Mouse (Mus musculus) hindbrain, embryonic 11.5 days (tissue): ENCODE measurements around the gene Spp1. TPM values are rescaled to one million over a fixed set of nuclear protein-coding genes. Genes with fewer than 3 reads are reported as not detected.

Source experiments
- ATAC-seq: fragments of 200-750 bp; cut with Nextera tagmentation; 2 replicates; pipeline ENCODE4 v1.8.0; 2017; ENCODE audit warnings: mild to moderate bottlenecking, moderate TSS enrichment, moderate library complexity; ENCODE audit not compliant: low FRiP score
- DNase-seq: peaks from one replicate; pipeline ENCODE4 v3.0.0-alpha.2; 2015; ENCODE audit warnings: low spot score
- H3K27ac ChIP-seq: fragments of 300-500 bp; sonication (generic); 2 replicates; pipeline ENCODE4 v1.5.1; 2014; ENCODE audit warnings: mild to moderate bottlenecking, low read depth, low read length
- H3K27me3 ChIP-seq: fragments of 300-500 bp; sonication (generic); 2 replicates; pipeline ENCODE4 v1.6.1; 2014; ENCODE audit warnings: mild to moderate bottlenecking, low read length, moderate library complexity, mixed read lengths; ENCODE audit not compliant: control insufficient read depth, insufficient read depth
- H3K36me3 ChIP-seq: fragments of 300-500 bp; sonication (generic); 2 replicates; pipeline ENCODE4 v1.6.1; 2014; ENCODE audit warnings: mild to moderate bottlenecking, low read length, moderate library complexity, mixed read lengths; ENCODE audit not compliant: control insufficient read depth, insufficient read depth
- H3K4me1 ChIP-seq: fragments of 300-500 bp; sonication (generic); replicated peaks from 2 replicates; pipeline ENCODE4 v1.6.1; 2014; ENCODE audit warnings: low read length, mixed read lengths; ENCODE audit not compliant: control insufficient read depth, insufficient read depth
- H3K4me2 ChIP-seq: fragments of 300-500 bp; sonication (generic); replicated peaks from 2 replicates; pipeline ENCODE4 v1.6.1; 2014; ENCODE audit warnings: mild to moderate bottlenecking, low read depth, low read length
- H3K4me3 ChIP-seq: fragments of 300-500 bp; sonication (generic); 2 replicates; pipeline ENCODE4 v1.5.1; 2014; ENCODE audit warnings: low read depth, low read length
- H3K9ac ChIP-seq: fragments of 300-500 bp; sonication (generic); 2 replicates; pipeline ENCODE4 v1.6.1; 2014; ENCODE audit warnings: low read depth, low read length
- H3K9me3 ChIP-seq: fragments of 300-500 bp; sonication (generic); 2 replicates; pipeline ENCODE4 v1.6.1; 2016; ENCODE audit warnings: low read length; ENCODE audit not compliant: control insufficient read depth
- WGBS: fragments of 180-500 bp; shearing (Covaris S2); extraction: QIAGEN DNeasy Blood & Tissue Kit; methylation state at CpG from one replicate; pipeline ENCODE4 v1.1.7; 2014; 5-methylcytosine and 5-hydroxymethylcytosine counted together
- polyA plus RNA-seq: library from polyadenylated mRNA; unstranded; fragments of >200 nt; fragmentation: Nextera tagmentation; extraction: Ambion mirVana; gene quantifications from 2 replicates; pipeline ENCODE4 v1.2.1, GENCODE M21; 2014

The Spp1 gene
- 19.4 and 19.5 TPM in 2 replicates for polyA plus RNA-seq

DNA sequence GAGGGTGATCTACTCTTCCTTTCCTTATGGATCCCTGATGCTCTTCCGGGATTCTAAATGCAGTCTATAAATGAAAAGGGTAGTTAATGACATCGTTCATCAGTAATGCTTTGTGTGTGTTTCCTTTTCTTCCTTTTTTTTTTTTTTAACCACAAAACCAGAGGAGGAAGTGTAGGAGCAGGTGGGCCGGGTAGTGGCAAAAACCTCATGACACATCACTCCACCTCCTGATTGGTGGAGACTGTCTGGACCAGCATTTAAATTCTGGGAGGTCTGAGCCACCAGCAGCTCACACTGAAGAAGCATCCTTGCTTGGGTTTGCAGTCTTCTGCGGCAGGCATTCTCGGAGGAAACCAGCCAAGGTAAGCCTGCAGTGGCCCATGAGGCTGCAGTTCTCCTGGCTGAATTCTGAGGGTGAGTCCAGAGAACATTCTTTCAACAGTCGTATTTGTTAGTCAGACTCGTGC lies at the start of gene Spp1:
TSS of gene Spp1 (plus strand) at position 284 of the 467 bp plus-strand sequence.
- WGBS, result 75% methylated on average over 7 of the region's 7 CpGs
- H3K27ac ChIP-seq, result no peak within 1 kb of the TSS
- DNase-seq (no peak), ATAC-seq (no peak)
- H3K4me2 ChIP-seq, result no peak within 1 kb of the TSS
- H3K4me1 ChIP-seq, result no peaks in the 10 kb centered on the region
- H3K36me3 ChIP-seq, result no peaks in the 10 kb centered on the region
- H3K4me3 ChIP-seq, result no peak within 1 kb of the TSS
- no peaks in the 10 kb centered on the region for H3K27me3 ChIP-seq
- H3K9me3 ChIP-seq, result no peaks in the 10 kb centered on the region
- H3K9ac ChIP-seq, result no peak within 1 kb of the TSS

DNA sequence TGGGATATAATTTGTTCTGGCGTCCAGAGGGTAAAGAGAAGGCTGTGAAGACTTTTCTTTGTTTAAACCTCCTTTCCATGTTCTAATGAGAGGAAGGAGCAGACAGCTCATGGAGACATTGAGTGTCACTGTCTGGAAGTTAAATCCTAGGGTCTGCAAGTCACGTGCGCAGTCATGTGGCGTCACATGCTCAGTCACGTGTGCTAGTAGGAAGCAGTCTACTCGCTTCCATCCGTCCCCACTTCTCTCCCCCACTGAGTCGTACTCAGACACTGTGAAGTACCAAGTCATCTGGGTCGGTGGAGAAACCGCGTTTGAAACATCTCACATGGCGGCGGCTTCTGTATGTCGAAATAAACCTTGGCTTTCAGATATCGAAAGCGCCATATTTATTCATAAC lies 49.4 kb upstream of the Spp1 start:
- H3K27ac ChIP-seq, result no peak overlapping the region
- no peak overlapping the region for H3K9ac ChIP-seq
- no peak overlapping the region for H3K4me3 ChIP-seq
- DNase-seq (no peak), ATAC-seq (no peak)
- no peaks in the 10 kb centered on the region for H3K9me3 ChIP-seq
- WGBS, result 93% methylated on average over 16 of the region's 16 CpGs
- H3K4me2 ChIP-seq, result no peak overlapping the region
- H3K4me1 ChIP-seq, result no peaks in the 10 kb centered on the region
- no peaks in the 10 kb centered on the region for H3K27me3 ChIP-seq
- H3K36me3 ChIP-seq, result no peaks in the 10 kb centered on the region

DNA sequence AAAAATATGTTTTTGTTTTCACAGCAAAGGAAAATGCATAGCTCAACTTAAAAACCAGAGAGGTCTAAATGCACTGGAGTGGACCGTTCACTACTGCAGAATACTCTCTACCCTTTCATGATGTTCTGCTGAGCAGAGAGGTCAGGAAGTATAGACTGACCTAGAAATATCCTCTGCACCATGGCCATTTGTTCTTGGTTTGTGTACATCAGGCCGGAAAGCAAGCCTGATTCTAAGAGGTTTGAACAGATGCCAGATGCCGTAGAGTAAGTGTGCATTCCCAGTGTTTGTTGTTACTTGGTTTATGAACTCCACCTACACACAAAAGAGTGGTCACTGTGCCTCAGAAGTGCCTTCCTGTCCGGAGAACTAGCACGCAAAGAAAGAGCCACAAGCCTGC lies 48.0 kb upstream of the Spp1 start:
- H3K9ac ChIP-seq, result no peak overlapping the region
- no peak overlapping the region for H3K27ac ChIP-seq
- H3K36me3 ChIP-seq, result no peaks in the 10 kb centered on the region
- H3K4me2 ChIP-seq, result no peak overlapping the region
- H3K27me3 ChIP-seq, result no peaks in the 10 kb centered on the region
- WGBS, result 82% methylated on average over 5 of the region's 5 CpGs
- H3K4me3 ChIP-seq, result no peak overlapping the region
- ATAC-seq, result no peak
- no peak for DNase-seq
- no peaks in the 10 kb centered on the region for H3K9me3 ChIP-seq
- H3K4me1 ChIP-seq, result no peaks in the 10 kb centered on the region

DNA sequence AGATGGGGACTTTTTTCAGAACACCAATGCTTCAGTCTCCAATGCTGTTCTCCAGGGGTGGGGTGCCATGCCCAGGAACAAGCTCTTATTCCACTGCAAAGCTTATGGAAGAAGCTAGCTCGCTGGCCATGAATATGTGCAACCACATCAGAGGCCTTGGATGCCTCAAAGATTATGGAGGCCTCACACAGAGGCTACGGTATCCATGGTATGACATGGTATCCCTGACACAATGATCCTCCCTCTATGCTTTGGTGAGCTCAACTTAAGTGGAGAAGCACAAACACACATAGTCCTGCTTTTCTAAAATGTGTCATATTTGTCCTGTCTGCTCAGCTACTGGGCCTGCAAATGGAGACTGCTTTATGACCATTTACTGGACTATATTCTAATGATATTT lies 44.0 kb upstream of the Spp1 start:
- no peaks in the 10 kb centered on the region for H3K36me3 ChIP-seq
- no peaks in the 10 kb centered on the region for H3K9me3 ChIP-seq
- no peak overlapping the region for H3K27ac ChIP-seq
- H3K4me1 ChIP-seq, result no peaks in the 10 kb centered on the region
- 84% methylated on average over 2 of the region's 2 CpGs for WGBS
- ATAC-seq (no peak), DNase-seq (no peak)
- H3K4me3 ChIP-seq, result no peak overlapping the region
- no peak overlapping the region for H3K9ac ChIP-seq
- no peaks in the 10 kb centered on the region for H3K27me3 ChIP-seq
- no peak overlapping the region for H3K4me2 ChIP-seq

DNA sequence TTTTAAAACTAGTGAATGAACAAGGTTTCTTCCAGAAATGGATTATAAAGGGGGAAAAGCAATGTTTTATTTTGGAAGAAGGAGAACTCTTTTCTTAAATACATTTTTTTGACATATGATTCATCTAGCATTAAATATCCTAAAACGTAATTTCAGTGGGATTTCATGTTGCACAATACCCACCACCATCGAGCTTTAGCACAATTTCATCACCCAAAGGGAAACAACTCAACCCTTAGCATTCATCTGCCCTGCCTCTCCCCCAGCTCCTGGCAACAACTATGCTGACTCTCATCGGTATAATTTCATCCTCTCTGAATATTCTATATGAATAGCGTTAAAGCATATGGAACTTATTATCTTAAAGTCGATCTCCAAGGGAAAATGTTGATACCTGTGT lies 42.1 kb upstream of the Spp1 start:
- ATAC-seq (no peak), DNase-seq (no peak)
- Histone ChIP-seq H3K36me3 (no peaks in the 10 kb centered on the region), H3K4me1 (no peaks in the 10 kb centered on the region), H3K27me3 (no peaks in the 10 kb centered on the region), H3K27ac (no peak overlapping the region), H3K4me3 (no peak overlapping the region), H3K9me3 (no peaks in the 10 kb centered on the region), H3K9ac (no peak overlapping the region), H3K4me2 (no peak overlapping the region)
- 76% methylated on average over 5 of the region's 5 CpGs for WGBS

DNA sequence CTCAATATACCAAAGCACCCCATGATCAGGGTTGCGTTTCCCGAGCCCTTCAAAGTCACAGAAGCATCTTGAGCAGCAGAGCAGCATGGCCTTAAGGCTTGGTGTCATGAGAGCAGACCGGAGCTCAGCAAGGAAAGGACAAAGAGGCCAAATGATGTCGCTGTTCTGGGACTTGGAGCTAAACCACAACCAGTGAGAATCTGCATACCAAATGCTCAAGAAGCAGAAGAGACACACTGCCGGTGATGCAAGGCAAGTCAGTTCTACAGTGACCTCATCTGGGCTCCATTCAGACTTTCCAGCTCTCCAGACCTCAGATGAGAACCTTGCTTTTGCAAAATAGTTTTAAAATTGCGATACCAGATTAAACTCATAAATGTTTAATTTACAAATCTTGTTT lies 38.6 kb upstream of the Spp1 start:
- no peak overlapping the region for H3K4me3 ChIP-seq
- no peak overlapping the region for H3K4me2 ChIP-seq
- ATAC-seq, result no peak
- no peaks in the 10 kb centered on the region for H3K9me3 ChIP-seq
- DNase-seq, result no peak
- no peak overlapping the region for H3K9ac ChIP-seq
- H3K4me1 ChIP-seq, result no peaks in the 10 kb centered on the region
- no peaks in the 10 kb centered on the region for H3K36me3 ChIP-seq
- no peaks in the 10 kb centered on the region for H3K27me3 ChIP-seq
- 74% methylated on average over 6 of the region's 6 CpGs for WGBS
- no peak overlapping the region for H3K27ac ChIP-seq

DNA sequence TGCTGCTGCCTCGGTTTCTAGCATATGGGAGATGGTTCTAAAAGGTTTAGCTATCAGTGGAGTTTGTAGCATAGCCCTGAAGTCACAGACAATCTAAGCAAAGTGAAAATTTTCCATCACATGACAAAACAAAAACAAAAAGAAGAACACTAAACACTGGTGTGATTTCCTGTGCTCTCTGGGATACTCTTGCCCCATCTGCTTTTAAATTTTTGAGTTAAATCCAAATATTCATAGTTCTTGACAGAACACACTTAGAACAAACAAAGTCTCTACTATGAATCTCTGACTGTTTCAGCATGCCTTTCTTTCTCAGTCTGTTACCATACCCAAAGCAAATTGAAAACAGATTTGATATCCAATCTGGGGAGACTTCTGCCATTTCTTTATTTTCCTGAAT lies 36.9 kb upstream of the Spp1 start:
- no peaks in the 10 kb centered on the region for H3K36me3 ChIP-seq
- no peak overlapping the region for H3K9ac ChIP-seq
- 60% methylated on average over 1 of the region's 1 CpGs for WGBS
- DNase-seq (no peak), ATAC-seq (no peak)
- H3K27ac ChIP-seq, result no peak overlapping the region
- H3K4me3 ChIP-seq, result no peak overlapping the region
- H3K27me3 ChIP-seq, result no peaks in the 10 kb centered on the region
- H3K9me3 ChIP-seq, result no peaks in the 10 kb centered on the region
- H3K4me2 ChIP-seq, result no peak overlapping the region
- H3K4me1 ChIP-seq, result no peaks in the 10 kb centered on the region

DNA sequence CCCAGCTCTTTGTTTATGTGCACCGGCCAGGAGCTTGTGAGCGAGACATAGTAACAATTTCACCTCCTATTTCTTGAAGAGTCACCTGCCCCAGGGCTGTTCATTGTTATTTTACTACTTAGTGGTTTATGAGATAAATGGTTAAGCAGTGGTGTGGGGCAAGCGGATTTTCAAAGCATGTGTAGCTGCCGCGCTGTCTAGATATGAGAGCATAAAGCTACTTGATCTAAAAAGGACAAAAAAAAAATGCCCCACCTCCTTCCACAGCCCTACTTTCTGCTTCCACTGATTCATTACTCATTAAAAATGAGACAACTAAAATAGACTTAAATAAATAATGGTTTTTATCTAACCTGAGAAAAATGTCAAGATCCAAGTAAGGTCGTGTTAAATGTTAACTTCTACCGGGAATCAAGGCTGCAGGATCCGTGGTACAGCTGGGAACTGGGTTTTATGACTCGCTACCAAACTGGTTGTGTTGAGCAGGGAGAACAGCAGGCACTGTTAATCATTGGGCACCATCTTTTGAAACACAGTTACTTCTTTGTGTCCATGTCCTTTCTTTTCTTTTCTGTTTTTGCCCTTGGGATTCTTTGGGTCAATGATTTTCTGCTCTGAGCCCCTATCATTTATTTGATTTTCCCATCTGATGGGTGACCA lies 35.5 kb upstream of the Spp1 start:
- H3K9me3 ChIP-seq, result no peaks in the 10 kb centered on the region
- no peaks in the 10 kb centered on the region for H3K36me3 ChIP-seq
- ATAC-seq (0 out of 2 replicates have a peak, but pooled peaks have one; percentile 49), DNase-seq (peak; percentile 17)
- no peak overlapping the region for H3K9ac ChIP-seq
- H3K4me2 ChIP-seq, result no peak overlapping the region
- 0 out of 2 replicates have a peak overlapping the region, but pooled peaks have one; percentile 4 for H3K27ac ChIP-seq
- H3K4me3 ChIP-seq, result no peak overlapping the region
- H3K27me3 ChIP-seq, result no peaks in the 10 kb centered on the region
- WGBS, result 47% methylated on average over 9 of the region's 9 CpGs
- H3K4me1 ChIP-seq, result no peaks in the 10 kb centered on the region

DNA sequence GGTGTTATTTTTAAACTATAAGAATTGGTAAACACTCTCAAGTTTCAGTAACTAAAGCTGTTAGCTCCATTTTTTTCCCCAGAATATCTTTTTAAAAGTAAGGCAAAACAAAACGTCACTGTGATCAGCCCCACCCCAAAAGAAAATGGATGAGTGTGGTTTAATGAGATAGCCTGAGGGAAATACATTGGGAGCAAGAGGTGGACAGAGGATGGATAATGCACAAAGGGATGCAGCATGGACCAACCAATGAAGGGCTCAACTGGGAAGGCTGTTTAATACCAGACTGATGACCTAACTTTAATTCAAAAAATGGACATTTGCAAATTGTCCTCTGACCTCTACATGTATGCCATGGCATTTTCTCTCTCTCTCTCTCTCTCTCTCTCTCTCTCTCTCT lies 34.9 kb upstream of the Spp1 start:
- no peaks in the 10 kb centered on the region for H3K27me3 ChIP-seq
- DNase-seq (no peak), ATAC-seq (peak; percentile 71; the same call in 1 of the 2 replicates)
- H3K4me1 ChIP-seq, result no peaks in the 10 kb centered on the region
- H3K9ac ChIP-seq, result no peak overlapping the region
- WGBS, result 23% methylated on average over 1 of the region's 1 CpGs
- no peak overlapping the region for H3K27ac ChIP-seq
- H3K4me3 ChIP-seq, result no peak overlapping the region
- H3K9me3 ChIP-seq, result no peaks in the 10 kb centered on the region
- H3K4me2 ChIP-seq, result no peak overlapping the region
- no peaks in the 10 kb centered on the region for H3K36me3 ChIP-seq
